Mouse (Mus musculus) erythroblast, embryonic 14.5 days (primary cell): ENCODE data around the gene Adap1.

Source experiments
- GATA1 ChIP-seq: IDR thresholded peaks from 2 replicates; pipeline ENCODE4 v1.6.1; 2012; ENCODE audit warnings: low read length, inconsistent platforms, mixed read lengths
- TAL1 ChIP-seq: IDR thresholded peaks from 3 replicates; pipeline ENCODE4 v1.6.1; 2012; ENCODE audit warnings: low read length, inconsistent platforms, mixed read lengths

DNA sequence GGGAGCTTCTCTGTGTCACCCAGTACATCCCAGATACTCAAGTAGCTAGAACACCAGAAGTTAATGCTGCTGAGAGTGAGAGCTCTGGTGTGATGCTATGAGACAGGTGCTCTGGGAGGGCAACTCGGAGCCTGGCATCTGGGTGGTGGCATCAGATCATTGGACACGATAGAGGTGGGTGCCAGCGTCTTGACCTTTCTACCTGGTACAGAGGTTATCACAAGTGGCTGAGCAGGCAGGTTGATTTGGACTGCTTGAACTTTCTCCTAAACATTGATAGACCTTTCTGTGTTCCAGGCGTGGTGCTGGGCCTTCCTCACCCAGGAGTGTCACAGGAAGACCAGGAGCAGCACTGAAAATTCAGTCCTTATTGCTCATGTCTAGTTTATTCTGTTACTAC, 98.2 kb downstream of the Adap1 start:
- TF ChIP-seq GATA1 (no peak), TAL1 (no peak)
